Mouse (Mus musculus): ENCODE measurements around the gene Arhgap23.

GRCm38 (mm10) chr11:97510966-97511660 lies 95.8 kb downstream of the Arhgap23 start:
- TF ChIP-seq POLR2A (IDR thresholded peaks at IDR 0.05; ENCODE audit: borderline replicate concordance, extremely low read depth, insufficient read depth, insufficient read length, poor library complexity, severe bottlenecking) (no peak), CTCF (IDR thresholded peaks at IDR 0.05; ENCODE audit: borderline replicate concordance, extremely low read depth, insufficient read depth, insufficient read length) (peak; percentile 84)

Data from brain, embryonic 14.5 days (tissue).